21 mouse cellular contexts compared by ENCODE assay signal in the genomic region with DNA sequence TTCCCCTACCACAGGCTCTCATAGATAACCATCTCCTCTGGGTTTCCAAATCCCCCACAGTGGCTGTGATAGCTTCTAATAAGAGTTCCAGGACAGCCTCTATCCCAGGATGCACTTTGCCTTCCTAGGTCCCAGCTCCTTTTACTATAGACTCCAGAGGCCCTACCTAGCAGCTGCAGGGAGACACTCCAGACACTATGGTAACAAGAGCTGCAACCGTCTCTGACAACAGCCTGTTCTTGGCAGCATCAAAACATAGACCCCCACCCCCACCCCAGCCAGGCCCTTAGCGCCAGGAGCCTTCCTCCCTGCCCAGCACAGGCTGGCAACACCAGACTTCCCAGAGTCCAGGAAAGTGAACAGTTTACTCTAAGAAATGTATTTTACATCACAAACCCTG. TPM values are rescaled to one million over a fixed set of nuclear protein-coding genes. Genes with fewer than 3 reads are reported as not detected.
DNase-seq lines count a peak whose midpoint lies in the region; ATAC-seq and TF ChIP-seq lines count a peak whose summit lies in the region.
"Had no signal": no experiment of that assay in that cellular context is flagged by ENCODE, and none has a peak within 500 bp of the region (broad histone marks: within the 10 kb centered on the region; RNA-seq: fewer than 3 reads in every experiment).

No protein-coding gene starts in this region.

- no peak for TF ChIP-seq CTCF in liver, adult 2 months (IDR thresholded peaks at IDR 0.05; ENCODE audit: low read depth, low read length)
- TF ChIP-seq CTCF in liver, postnatal 0 days (IDR thresholded peaks at IDR 0.05; ENCODE audit: low read depth): no peak
- TF ChIP-seq CTCF in lung, adult 2 months (IDR thresholded peaks at IDR 0.05; ENCODE audit: insufficient read depth, low read length): no peak

- H3K4me3 ChIP-seq in hindbrain, embryonic 10.5 days: no peak overlapping the region
- no peak overlapping the region for H3K4me3 ChIP-seq in hindbrain, embryonic 12.5 days
- no peak overlapping the region for H3K4me3 ChIP-seq in liver, adult 2 months (ENCODE audit: insufficient read depth, low read depth, low read length)
- H3K4me3 ChIP-seq in liver, embryonic 11.5 days (ENCODE audit: low read depth, low read length): no peak overlapping the region
- no peak overlapping the region for H3K4me3 ChIP-seq in embryonic facial prominence, embryonic 15.5 days (replicated peaks)
- no peak overlapping the region for H3K4me3 ChIP-seq in liver, postnatal 0 days (ENCODE audit: low read depth, low read length)
- H3K4me3 ChIP-seq in lung, adult 2 months (replicated peaks; ENCODE audit: extremely low read depth, low read depth, low read length): no peak overlapping the region
- H3K4me3 ChIP-seq: forebrain, embryonic 10.5 days; heart, embryonic 12.5 days; midbrain, embryonic 13.5 days had no signal

- no peak for TF ChIP-seq POLR2A in liver, adult 2 months (IDR thresholded peaks at IDR 0.05; ENCODE audit: extremely low read depth, insufficient read depth, low read length)
- TF ChIP-seq POLR2A in lung, adult 2 months (IDR thresholded peaks at IDR 0.05; ENCODE audit: borderline replicate concordance, extremely low read depth, low read depth, low read length): no peak

- WGBS in hindbrain, embryonic 10.5 days: 35% methylated on average over 2 of the region's 2 CpGs
- WGBS in hindbrain, embryonic 12.5 days: 33% methylated on average over 2 of the region's 2 CpGs
- WGBS in liver, adult 2 months: 69% methylated on average over 2 of the region's 2 CpGs
- 69% methylated on average over 2 of the region's 2 CpGs for WGBS in liver, embryonic 11.5 days
- 31% methylated on average over 2 of the region's 2 CpGs for WGBS in embryonic facial prominence, embryonic 15.5 days
- 54% methylated on average over 2 of the region's 2 CpGs for WGBS in liver, postnatal 0 days (ENCODE audit: insufficient replicate concordance)
- 53% methylated on average over 2 of the region's 2 CpGs for WGBS in lung, adult 2 months

- peak overlapping the region; percentile 46 for H3K27ac ChIP-seq in hindbrain, embryonic 10.5 days
- no peak overlapping the region for H3K27ac ChIP-seq in hindbrain, embryonic 12.5 days
- H3K27ac ChIP-seq in liver, adult 2 months (replicated peaks; ENCODE audit: insufficient read depth, low read depth, low read length): peak overlapping the region; percentile 90; the same call in 1 of the 2 replicates
- H3K27ac ChIP-seq in liver, embryonic 11.5 days (ENCODE audit: low read depth, low read length): no peak overlapping the region
- peak overlapping the region; percentile 81 for H3K27ac ChIP-seq in embryonic facial prominence, embryonic 15.5 days (replicated peaks)
- H3K27ac ChIP-seq in liver, postnatal 0 days (ENCODE audit: low read depth): peak overlapping the region; percentile 88
- H3K27ac ChIP-seq: forebrain, embryonic 10.5 days; midbrain, embryonic 13.5 days had no signal

- no peak overlapping the region for H3K4me2 ChIP-seq in hindbrain, embryonic 12.5 days (replicated peaks)
- H3K4me2 ChIP-seq in liver, embryonic 11.5 days: no peak overlapping the region
- 0 out of 2 replicates have a peak overlapping the region, but pooled peaks have one; percentile 8 for H3K4me2 ChIP-seq in embryonic facial prominence, embryonic 15.5 days (replicated peaks)
- no peak overlapping the region for H3K4me2 ChIP-seq in liver, postnatal 0 days (ENCODE audit: low read depth, low read length)
- H3K4me2 ChIP-seq: heart, embryonic 12.5 days; midbrain, embryonic 13.5 days had no signal

- ATAC-seq in hindbrain, embryonic 12.5 days (ENCODE audit: low FRiP score): no peak
- no peak for ATAC-seq in liver, embryonic 11.5 days (replicated peaks; ENCODE audit: low FRiP score)
- no peak for ATAC-seq in embryonic facial prominence, embryonic 15.5 days (ENCODE audit: insufficient number of reproducible peaks, low FRiP score, low TSS enrichment, low read depth)
- no peak for ATAC-seq in liver, postnatal 0 days
- ATAC-seq: inflammation-experienced regulatory T-cells, adult 6 months; midbrain, embryonic 13.5 days had no signal

- H3K36me3 ChIP-seq in hindbrain, embryonic 10.5 days: no peaks in the 10 kb centered on the region
- no peaks in the 10 kb centered on the region for H3K36me3 ChIP-seq in hindbrain, embryonic 12.5 days
- no peaks in the 10 kb centered on the region for H3K36me3 ChIP-seq in liver, adult 2 months (ENCODE audit: control insufficient read depth, insufficient read depth, low read length)
- no peaks in the 10 kb centered on the region for H3K36me3 ChIP-seq in liver, embryonic 11.5 days (ENCODE audit: control insufficient read depth, insufficient read depth, low read length)
- no peaks in the 10 kb centered on the region for H3K36me3 ChIP-seq in embryonic facial prominence, embryonic 15.5 days
- no peaks in the 10 kb centered on the region for H3K36me3 ChIP-seq in liver, postnatal 0 days (replicated peaks; ENCODE audit: insufficient read depth, low read length)
- H3K36me3 ChIP-seq: forebrain, embryonic 10.5 days; heart, embryonic 12.5 days; midbrain, embryonic 13.5 days had no signal

- TF ChIP-seq EP300 in liver, postnatal 0 days (IDR thresholded peaks at IDR 0.05; ENCODE audit: low read depth): no peak

- peaks cover 6% of the 10 kb centered on the region; the same call in 1 of the 2 replicates for H3K27me3 ChIP-seq in hindbrain, embryonic 10.5 days (ENCODE audit: insufficient read depth, poor library complexity, severe bottlenecking)
- H3K27me3 ChIP-seq in hindbrain, embryonic 12.5 days: peaks cover 5% of the 10 kb centered on the region
- H3K27me3 ChIP-seq in liver, adult 2 months (ENCODE audit: control insufficient read depth, insufficient read depth, low read length): no peaks in the 10 kb centered on the region
- no peaks in the 10 kb centered on the region for H3K27me3 ChIP-seq in liver, embryonic 11.5 days (replicated peaks; ENCODE audit: control insufficient read depth, insufficient read depth, low read length)
- H3K27me3 ChIP-seq in embryonic facial prominence, embryonic 15.5 days: no peaks in the 10 kb centered on the region
- no peaks in the 10 kb centered on the region for H3K27me3 ChIP-seq in liver, postnatal 0 days (ENCODE audit: insufficient read depth, low read length)
- H3K27me3 ChIP-seq: heart, embryonic 12.5 days had no signal

- H3K4me1 ChIP-seq in hindbrain, embryonic 10.5 days (replicated peaks): peaks cover 41% of the 10 kb centered on the region
- peaks cover 32% of the 10 kb centered on the region for H3K4me1 ChIP-seq in hindbrain, embryonic 12.5 days
- H3K4me1 ChIP-seq in liver, adult 2 months (ENCODE audit: control insufficient read depth, insufficient read depth, low read length): peaks cover 7% of the 10 kb centered on the region; the same call in 1 of the 2 replicates
- peaks cover 22% of the 10 kb centered on the region for H3K4me1 ChIP-seq in liver, embryonic 11.5 days (replicated peaks; ENCODE audit: control insufficient read depth, insufficient read depth, low read length)
- H3K4me1 ChIP-seq in embryonic facial prominence, embryonic 15.5 days: peaks cover 40% of the 10 kb centered on the region
- H3K4me1 ChIP-seq in liver, postnatal 0 days (ENCODE audit: insufficient read depth): peaks cover 17% of the 10 kb centered on the region
- peaks cover 6% of the 10 kb centered on the region; the same call in 1 of the 2 replicates for H3K4me1 ChIP-seq in lung, adult 2 months (ENCODE audit: control insufficient read depth, insufficient read depth, low read length)

- no peak for DNase-seq in hindbrain, embryonic 10.5 days (ENCODE audit: low spot score)
- no peak for DNase-seq in liver, adult 2 months (ENCODE audit: extremely low read depth, low read depth, low spot score)
- DNase-seq in liver, embryonic 11.5 days (ENCODE audit: low spot score): no peak
- DNase-seq in liver, postnatal 0 days: no peak
- no peak for DNase-seq in layer of hippocampus, adult 8-10 months (ENCODE audit: low spot score in 2 of 2)
- DNase-seq in lung, adult 2 months: no peak
- DNase-seq: adrenal gland, adult 8-10 months; cerebellum, adult 18-20 months; lung, embryonic 14.5 days; right cerebral cortex, adult 18-20 months; thymus, adult 2 months had no signal

- H3K9me3 ChIP-seq in hindbrain, embryonic 10.5 days: no peaks in the 10 kb centered on the region
- no peaks in the 10 kb centered on the region for H3K9me3 ChIP-seq in hindbrain, embryonic 12.5 days (replicated peaks)
- H3K9me3 ChIP-seq in liver, embryonic 11.5 days (ENCODE audit: control insufficient read depth, low read length): no peaks in the 10 kb centered on the region
- H3K9me3 ChIP-seq in embryonic facial prominence, embryonic 15.5 days (replicated peaks): no peaks in the 10 kb centered on the region
- no peaks in the 10 kb centered on the region for H3K9me3 ChIP-seq in liver, postnatal 0 days (ENCODE audit: low read length)
- H3K9me3 ChIP-seq: forebrain, embryonic 10.5 days; midbrain, embryonic 13.5 days had no signal

- no peak overlapping the region for H3K9ac ChIP-seq in hindbrain, embryonic 12.5 days
- H3K9ac ChIP-seq in liver, adult 2 months (ENCODE audit: low read depth, low read length): no peak overlapping the region
- no peak overlapping the region for H3K9ac ChIP-seq in liver, embryonic 11.5 days (ENCODE audit: low read depth, low read length)
- no peak overlapping the region for H3K9ac ChIP-seq in embryonic facial prominence, embryonic 15.5 days
- H3K9ac ChIP-seq in liver, postnatal 0 days (replicated peaks): no peak overlapping the region
- H3K9ac ChIP-seq: heart, embryonic 12.5 days; lung, embryonic 14.5 days; midbrain, embryonic 13.5 days had no signal

- no peaks in the 10 kb centered on the region for H3K79me2 ChIP-seq in liver, adult 2 months (ENCODE audit: control insufficient read depth, insufficient read depth, low read length)

RNA-seq across cellular contexts. Expression of a gene that starts 8.2 kb away (rescaled TPM):
- 1.6 and 3.8 TPM in 2 replicates for polyA plus RNA-seq in hindbrain, embryonic 10.5 days (2016; fragmentation: Nextera tagmentation; extraction: Ambion mirVana)
- 0.49 and 3.3 TPM in 2 replicates for polyA plus RNA-seq in hindbrain, embryonic 12.5 days (2016; fragmentation: Nextera tagmentation; extraction: Ambion mirVana)
- not detected in 2 replicates for total RNA-seq in liver, adult 2 months (2014; rRNA removed)
- not detected in 2 replicates for polyA plus RNA-seq in liver, adult 2 months (2012; rRNA removed)
- not detected in 2 replicates for polyA plus RNA-seq in liver, embryonic 11.5 days (2014; fragmentation: Nextera tagmentation; extraction: Ambion mirVana)
- polyA plus RNA-seq in embryonic facial prominence, embryonic 15.5 days (2015; fragmentation: Nextera tagmentation; extraction: Ambion mirVana): 1.6 and 2.3 TPM in 2 replicates
- polyA plus RNA-seq in liver, postnatal 0 days (2015; fragmentation: Nextera tagmentation; extraction: Ambion mirVana): 0.42 TPM in 1 of 2 replicates, not detected in the other
- total RNA-seq in layer of hippocampus, adult 8-10 months (2022): 10 to 100 TPM; 20.4 to 38.3 (median 34.6) TPM
- polyA plus RNA-seq in lung, adult 2 months (2012; rRNA removed): not detected in 2 replicates
- polyA plus RNA-seq: embryonic facial prominence, embryonic 11.5 days; frontal cortex, adult 2 months; heart, embryonic 12.5 days; inflammation-experienced regulatory T-cells, adult 6 months; small intestine, adult 2 months; thymus, adult 2 months; urinary bladder, adult 2 months had no signal

Comparison
In these comparisons a context has a peak if more than half of its experiments do, and no peak if none do; other contexts are left out.
1. H3K27ac ChIP-seq: peak in hindbrain, embryonic 10.5 days (single experiment), liver, adult 2 months (single experiment), embryonic facial prominence, embryonic 15.5 days (single experiment) and liver, postnatal 0 days (single experiment); none in hindbrain, embryonic 12.5 days (single experiment) and liver, embryonic 11.5 days (single experiment).